ENCODE assay signal across 18 mouse cellular contexts in the genomic region with DNA sequence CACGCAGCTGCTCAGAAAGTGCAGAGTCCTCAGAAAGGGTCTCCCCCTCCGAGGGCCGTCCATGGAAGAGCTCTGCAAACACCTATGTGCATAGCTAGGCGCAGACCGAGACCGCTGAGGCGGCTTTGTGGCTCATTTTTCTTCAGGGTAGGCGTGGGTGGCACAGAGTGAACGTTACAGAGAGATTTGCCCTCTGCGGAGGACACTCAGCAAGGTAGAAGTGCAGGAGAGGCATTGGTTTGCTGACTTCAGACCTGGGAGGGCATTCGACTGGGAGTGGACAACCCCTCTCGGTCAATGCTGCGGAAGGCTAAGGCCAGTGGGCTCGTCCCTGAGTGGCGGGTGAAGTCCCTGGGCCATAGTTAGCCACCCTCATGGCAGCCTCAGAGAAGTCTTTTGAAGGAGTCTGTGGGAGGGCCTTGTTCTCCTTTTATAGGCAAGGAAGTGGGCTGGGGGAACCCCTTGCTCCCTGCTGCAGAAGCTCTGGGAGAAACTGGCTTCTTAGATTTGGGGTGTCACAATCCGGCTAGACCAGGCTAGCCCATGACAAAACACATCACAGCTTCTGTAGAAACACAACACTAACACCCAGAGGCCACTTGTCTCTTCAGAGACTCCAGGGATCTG. TPM values are rescaled to one million over a fixed set of nuclear protein-coding genes. Genes with fewer than 3 reads are reported as not detected.
DNase-seq lines count a peak whose midpoint lies in the region; ATAC-seq and TF ChIP-seq lines count a peak whose summit lies in the region.
"Had no signal": no experiment of that assay in that cellular context is flagged by ENCODE, and none has a peak within 500 bp of the region (broad histone marks: within the 10 kb centered on the region; RNA-seq: fewer than 3 reads in every experiment).

No protein-coding gene starts in this region.

- no peak for TF ChIP-seq CTCF in hindbrain, postnatal 0 days (IDR thresholded peaks at IDR 0.05; ENCODE audit: low read depth)

- H3K4me2 ChIP-seq in forebrain, embryonic 12.5 days: no peak overlapping the region
- H3K4me2 ChIP-seq in forebrain, embryonic 16.5 days (ENCODE audit: low read length): no peak overlapping the region
- H3K4me2 ChIP-seq in midbrain, embryonic 16.5 days (ENCODE audit: low read length): no peak overlapping the region
- H3K4me2 ChIP-seq in hindbrain, postnatal 0 days (ENCODE audit: low read depth, low read length): no peak overlapping the region
- H3K4me2 ChIP-seq: heart, embryonic 12.5 days; neural tube, embryonic 12.5 days had no signal

- DNase-seq in midbrain, embryonic 10.5 days (ENCODE audit: low spot score): no peak
- DNase-seq in CD4-positive, CD25-positive, alpha-beta regulatory T cell, adult 2 months (ENCODE audit: low read depth, low spot score): peak; percentile 73
- DNase-seq in hindbrain, postnatal 0 days (ENCODE audit: low spot score): no peak
- DNase-seq in urinary bladder, postnatal 36 days (ENCODE audit: low spot score in 2 of 2): no peak
- no peak for DNase-seq in gastrocnemius, postnatal 4 days (ENCODE audit: low spot score in 2 of 2)
- DNase-seq: adrenal gland, postnatal 10 days; cerebellum, postnatal 10 days; gastrocnemius, postnatal 25 days; heart, postnatal 4 days; kidney, adult 2 months; kidney, postnatal 4 days; lung, postnatal 14 days had no signal

- H3K36me3 ChIP-seq in forebrain, embryonic 12.5 days (replicated peaks): peaks cover 17% of the 10 kb centered on the region
- H3K36me3 ChIP-seq in forebrain, embryonic 16.5 days (ENCODE audit: control insufficient read depth, insufficient read depth): no peaks in the 10 kb centered on the region; the same call in 1 of the 2 replicates
- peaks cover 28% of the 10 kb centered on the region for H3K36me3 ChIP-seq in midbrain, embryonic 10.5 days
- peaks cover 6% of the 10 kb centered on the region; the same call in 1 of the 2 replicates for H3K36me3 ChIP-seq in midbrain, embryonic 16.5 days (ENCODE audit: control insufficient read depth, insufficient read depth, low read length)
- H3K36me3 ChIP-seq in hindbrain, postnatal 0 days (ENCODE audit: insufficient read depth, low read length): peaks cover 11% of the 10 kb centered on the region
- H3K36me3 ChIP-seq: G1E had no signal

- peaks cover 18% of the 10 kb centered on the region for H3K4me1 ChIP-seq in forebrain, embryonic 12.5 days
- peaks cover 4% of the 10 kb centered on the region for H3K4me1 ChIP-seq in forebrain, embryonic 16.5 days (replicated peaks; ENCODE audit: control insufficient read depth, insufficient read depth, low read length)
- peaks cover 42% of the 10 kb centered on the region for H3K4me1 ChIP-seq in midbrain, embryonic 10.5 days
- peaks cover 13% of the 10 kb centered on the region; the same call in 1 of the 2 replicates for H3K4me1 ChIP-seq in midbrain, embryonic 16.5 days (ENCODE audit: control insufficient read depth, insufficient read depth, low read length)
- H3K4me1 ChIP-seq in hindbrain, postnatal 0 days (ENCODE audit: insufficient read depth, low read length): no peaks in the 10 kb centered on the region; the same call in 1 of the 2 replicates

- H3K9me3 ChIP-seq in forebrain, embryonic 12.5 days: no peaks in the 10 kb centered on the region
- H3K9me3 ChIP-seq in forebrain, embryonic 16.5 days (ENCODE audit: control insufficient read depth, low read length): no peaks in the 10 kb centered on the region
- H3K9me3 ChIP-seq in midbrain, embryonic 10.5 days (replicated peaks): no peaks in the 10 kb centered on the region
- no peaks in the 10 kb centered on the region for H3K9me3 ChIP-seq in midbrain, embryonic 16.5 days (replicated peaks; ENCODE audit: control insufficient read depth, low read length, poor library complexity, severe bottlenecking)
- H3K9me3 ChIP-seq in hindbrain, postnatal 0 days (ENCODE audit: low read length): no peaks in the 10 kb centered on the region
- H3K9me3 ChIP-seq: heart, embryonic 12.5 days; neural tube, embryonic 12.5 days had no signal

- no peaks in the 10 kb centered on the region for H3K27me3 ChIP-seq in forebrain, embryonic 12.5 days
- H3K27me3 ChIP-seq in forebrain, embryonic 16.5 days (replicated peaks; ENCODE audit: control insufficient read depth, insufficient read depth, low read length): no peaks in the 10 kb centered on the region
- 0 out of 2 replicates have a peak, but pooled peaks cover 4% of the 10 kb centered on the region for H3K27me3 ChIP-seq in midbrain, embryonic 10.5 days (ENCODE audit: low read depth, poor library complexity, severe bottlenecking)
- H3K27me3 ChIP-seq in midbrain, embryonic 16.5 days (ENCODE audit: control insufficient read depth, insufficient read depth, low read depth, low read length): no peaks in the 10 kb centered on the region
- H3K27me3 ChIP-seq in hindbrain, postnatal 0 days (ENCODE audit: insufficient read depth, low read length): no peaks in the 10 kb centered on the region
- H3K27me3 ChIP-seq: neural tube, embryonic 12.5 days had no signal

- H3K27ac ChIP-seq in forebrain, embryonic 12.5 days: 0 out of 2 replicates have a peak overlapping the region, but pooled peaks have one; percentile 31
- no peak overlapping the region for H3K27ac ChIP-seq in forebrain, embryonic 16.5 days (ENCODE audit: low read length)
- H3K27ac ChIP-seq in midbrain, embryonic 10.5 days (replicated peaks): peak overlapping the region; percentile 28; the same call in 1 of the 2 replicates
- H3K27ac ChIP-seq in midbrain, embryonic 16.5 days (ENCODE audit: low read length): no peak overlapping the region
- peak overlapping the region; percentile 48 for H3K27ac ChIP-seq in hindbrain, postnatal 0 days
- H3K27ac ChIP-seq: neural tube, embryonic 12.5 days had no signal

- H3K4me3 ChIP-seq in forebrain, embryonic 12.5 days (replicated peaks): no peak overlapping the region
- H3K4me3 ChIP-seq in forebrain, embryonic 16.5 days (replicated peaks; ENCODE audit: low read length): no peak overlapping the region
- no peak overlapping the region for H3K4me3 ChIP-seq in midbrain, embryonic 10.5 days
- H3K4me3 ChIP-seq in midbrain, embryonic 16.5 days (ENCODE audit: low read depth, low read length): no peak overlapping the region
- no peak overlapping the region for H3K4me3 ChIP-seq in hindbrain, postnatal 0 days (ENCODE audit: low read length)
- H3K4me3 ChIP-seq: heart, embryonic 12.5 days; neural tube, embryonic 12.5 days had no signal

- 88% methylated on average over 16 of the region's 16 CpGs for WGBS in forebrain, embryonic 12.5 days
- WGBS in forebrain, embryonic 16.5 days: 89% methylated on average over 16 of the region's 16 CpGs
- WGBS in midbrain, embryonic 10.5 days: 90% methylated on average over 16 of the region's 16 CpGs
- 86% methylated on average over 16 of the region's 16 CpGs for WGBS in midbrain, embryonic 16.5 days
- WGBS in hindbrain, postnatal 0 days: 83% methylated on average over 16 of the region's 16 CpGs

- no peak for ATAC-seq in forebrain, embryonic 12.5 days (ENCODE audit: low FRiP score)
- ATAC-seq in forebrain, embryonic 16.5 days: no peak
- ATAC-seq in midbrain, embryonic 16.5 days: no peak
- no peak for ATAC-seq in hindbrain, postnatal 0 days

- no peak overlapping the region for H3K9ac ChIP-seq in forebrain, embryonic 12.5 days
- H3K9ac ChIP-seq in forebrain, embryonic 16.5 days (replicated peaks; ENCODE audit: low read depth, low read length): no peak overlapping the region
- no peak overlapping the region for H3K9ac ChIP-seq in midbrain, embryonic 16.5 days (ENCODE audit: low read depth, low read length)
- H3K9ac ChIP-seq in hindbrain, postnatal 0 days (replicated peaks; ENCODE audit: low read length): no peak overlapping the region
- H3K9ac ChIP-seq: heart, embryonic 12.5 days; neural tube, embryonic 12.5 days had no signal

RNA-seq across cellular contexts. Expression of a gene that starts 57.5 kb away (rescaled TPM):
- 12.7 and 14.5 TPM in 2 replicates for polyA plus RNA-seq in forebrain, embryonic 12.5 days (2016; fragmentation: Nextera tagmentation; extraction: Ambion mirVana)
- 18.1 and 18.5 TPM in 2 replicates for polyA plus RNA-seq in forebrain, embryonic 16.5 days (2015; fragmentation: Nextera tagmentation; extraction: Ambion mirVana)
- 5.1 and 7.1 TPM in 2 replicates for polyA plus RNA-seq in midbrain, embryonic 10.5 days (2016; fragmentation: Nextera tagmentation; extraction: Ambion mirVana)
- polyA plus RNA-seq in midbrain, embryonic 16.5 days (2015; fragmentation: Nextera tagmentation; extraction: Ambion mirVana): 23.9 and 25.6 TPM in 2 replicates
- total RNA-seq in hindbrain, postnatal 0 days (2014; rRNA removed): 33.6 and 41.3 TPM in 2 replicates
- 22.4 and 23.7 TPM in 2 replicates for polyA plus RNA-seq in hindbrain, postnatal 0 days (2015; fragmentation: Nextera tagmentation; extraction: Ambion mirVana)
- 10 to 100 TPM; 10.4 to 10.7 TPM for total RNA-seq in gastrocnemius, postnatal 4 days (2021)
- total RNA-seq: G1E had no signal

Comparison
In these comparisons a context has a peak if more than half of its experiments do, and no peak if none do; other contexts are left out.
1. H3K27ac ChIP-seq: peak in forebrain, embryonic 12.5 days (single experiment), midbrain, embryonic 10.5 days (single experiment) and hindbrain, postnatal 0 days (single experiment); none in forebrain, embryonic 16.5 days (single experiment) and midbrain, embryonic 16.5 days (single experiment).